Mouse (Mus musculus): ENCODE results near the gene Slc35c2.

Gene Slc35c2

DNA sequence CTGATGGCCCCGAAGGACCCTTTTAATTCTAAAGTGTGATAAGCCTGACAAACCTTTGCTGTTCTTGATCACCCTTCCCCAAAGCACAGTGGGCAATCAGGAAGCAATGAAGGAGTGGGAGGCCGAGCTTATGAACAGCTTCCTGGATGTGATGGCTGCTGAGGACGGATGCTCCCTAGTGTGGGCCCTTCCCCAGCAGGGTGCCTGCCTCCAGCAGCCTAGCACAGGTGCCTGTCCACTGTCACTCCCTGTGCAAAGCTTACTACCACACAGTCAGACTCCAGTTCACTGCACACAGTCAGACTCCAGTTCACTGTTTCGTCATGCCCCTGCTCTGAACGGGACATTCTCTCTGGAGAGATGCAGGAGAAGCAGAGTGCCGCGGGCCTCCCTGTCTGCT, 24.7 kb upstream of the Slc35c2 start:
- no peak for DNase-seq (ENCODE audit: low read depth, low spot score)

DNA sequence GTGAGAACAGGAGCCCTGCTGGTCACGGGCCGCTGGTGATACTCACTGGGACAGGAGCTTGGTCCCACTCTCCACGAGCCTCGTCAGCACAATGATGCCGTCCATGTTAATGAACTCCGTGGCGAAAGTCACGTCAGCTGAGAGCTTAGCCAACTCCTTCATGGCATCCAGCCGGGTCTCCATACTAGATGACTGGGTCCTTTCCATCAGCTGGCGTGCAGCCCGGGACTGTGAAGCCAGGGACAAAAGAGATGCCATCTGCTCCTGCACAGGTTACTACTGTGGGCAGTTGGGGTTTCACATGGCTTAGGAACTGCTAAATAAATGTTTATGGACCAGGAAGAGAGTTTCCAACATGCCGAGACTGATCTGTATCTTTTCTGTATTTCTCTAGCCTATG, 23.9 kb upstream of the Slc35c2 start:
- DNase-seq (ENCODE audit: low read depth, low spot score), result no peak

DNA sequence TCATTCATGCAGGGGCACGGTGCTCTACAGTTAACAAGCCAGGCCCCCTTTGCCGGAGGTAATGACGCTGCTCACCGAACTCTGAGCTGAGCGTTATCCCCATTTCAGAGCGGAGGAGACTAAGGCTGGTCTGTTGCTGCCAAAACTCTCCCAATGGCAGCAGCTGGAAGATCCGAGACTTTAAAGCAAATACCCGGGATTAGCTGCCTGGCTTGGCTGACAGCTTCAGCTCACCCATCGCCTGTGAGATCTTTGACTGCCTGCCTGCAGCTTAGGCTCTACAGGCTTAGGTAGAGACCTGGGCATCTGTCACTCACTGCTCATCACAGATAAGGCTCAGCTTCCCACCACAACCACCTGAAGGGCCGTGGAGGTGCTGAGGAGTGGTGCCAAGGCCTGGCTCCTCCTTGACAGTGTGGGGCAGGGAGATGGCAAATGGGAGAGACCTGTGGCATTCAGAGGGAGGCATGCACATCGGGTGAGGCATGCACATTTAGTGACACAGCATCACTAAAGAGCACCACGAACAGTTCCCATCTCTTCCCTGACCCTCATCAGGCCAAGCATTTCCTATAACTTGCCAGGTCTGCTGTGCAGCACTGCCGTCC, 23.3 kb upstream of the Slc35c2 start:
- no peak for DNase-seq (ENCODE audit: low read depth, low spot score)

DNA sequence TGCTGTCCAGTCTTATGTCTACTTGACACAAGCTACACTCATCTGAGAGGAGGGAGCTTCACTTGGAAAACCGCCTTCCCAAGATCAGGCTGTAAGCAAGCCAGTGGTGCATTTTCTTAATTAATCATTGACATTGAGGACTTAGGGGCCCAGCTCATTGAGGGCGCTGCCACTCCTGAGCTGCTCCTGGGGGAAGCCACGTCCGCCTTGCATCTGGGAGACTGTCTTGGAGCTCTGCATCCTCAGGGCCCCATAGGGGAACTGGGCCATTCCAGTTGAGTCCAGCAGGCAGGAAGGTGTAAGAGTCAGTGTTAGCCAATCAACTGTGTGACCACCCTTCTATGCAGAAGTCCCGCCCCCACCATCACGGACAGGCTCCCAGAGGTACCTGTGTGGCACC, 20.1 kb upstream of the Slc35c2 start:
- DNase-seq (ENCODE audit: low read depth, low spot score), result no peak

DNA sequence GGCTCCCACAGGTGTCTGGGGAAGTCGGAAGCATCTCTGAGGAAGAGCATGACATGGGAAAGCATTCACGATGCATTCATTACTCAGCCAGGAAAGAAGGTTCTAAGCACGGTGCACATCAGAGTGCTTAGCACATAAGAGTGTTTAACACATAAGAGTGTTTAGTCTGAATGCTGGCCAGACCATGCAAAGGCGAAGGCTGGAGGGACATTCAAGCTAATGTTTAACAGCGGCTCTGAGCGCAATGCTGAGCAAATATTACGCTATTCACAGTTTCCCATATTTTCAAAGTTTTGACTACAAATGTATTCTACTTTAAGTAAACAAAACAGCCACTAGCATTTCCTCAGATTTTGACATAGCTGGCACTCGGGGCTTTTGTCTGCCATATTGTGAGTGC, 17.8 kb upstream of the Slc35c2 start:
- DNase-seq (ENCODE audit: low read depth, low spot score), result no peak

DNA sequence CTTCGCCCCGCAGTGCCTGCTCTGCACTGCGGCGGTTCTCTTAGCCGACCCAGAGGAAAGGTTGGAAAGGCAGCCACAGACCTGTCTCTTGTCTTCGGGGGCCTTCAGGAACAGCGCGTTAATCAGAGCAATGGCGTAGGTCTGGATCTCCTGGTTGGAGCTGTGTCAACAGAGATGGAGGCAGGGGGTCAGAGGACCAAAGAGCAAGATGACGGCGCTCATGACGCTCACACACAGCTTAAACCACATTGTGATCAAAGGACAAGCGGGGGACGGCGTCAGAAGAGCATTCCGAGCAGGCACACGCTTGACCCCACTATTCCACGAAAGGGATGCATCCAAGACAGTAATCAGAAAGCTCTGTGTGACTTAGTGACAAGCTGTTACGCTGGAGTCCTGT, 17.1 kb upstream of the Slc35c2 start:
- DNase-seq (ENCODE audit: low read depth, low spot score), result no peak

DNA sequence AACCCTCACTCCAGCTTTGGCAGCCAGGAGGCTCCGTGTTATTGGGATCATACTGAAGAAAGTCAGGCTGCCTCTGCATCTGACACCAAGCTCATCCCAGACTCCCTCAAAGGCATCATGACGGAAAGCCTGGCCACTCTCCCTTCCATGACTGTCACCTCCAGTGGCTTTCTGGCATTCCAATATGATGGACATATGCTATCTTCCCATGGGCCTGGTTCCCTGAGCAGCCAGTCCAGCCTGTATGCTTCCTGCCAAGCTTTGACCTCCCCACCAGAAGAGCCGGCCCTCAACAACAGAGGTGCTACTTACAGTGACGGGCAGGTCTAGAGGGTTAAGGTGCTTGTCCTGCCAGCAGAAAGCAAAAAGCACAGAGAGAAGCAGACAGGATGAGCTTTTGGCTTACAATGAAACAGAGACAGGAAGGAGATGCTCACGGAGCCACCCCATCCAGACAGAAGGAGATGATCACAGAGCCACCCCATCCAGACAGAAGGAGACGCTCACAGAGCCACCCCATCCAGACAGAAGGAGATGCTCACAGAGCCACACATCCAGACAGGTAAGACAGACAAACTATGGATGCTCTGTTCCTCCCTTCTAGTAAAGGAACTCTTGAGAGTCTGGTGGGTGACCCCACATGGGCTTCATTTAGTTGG, 15.8 kb upstream of the Slc35c2 start:
- DNase-seq (ENCODE audit: low read depth, low spot score), result no peak

DNA sequence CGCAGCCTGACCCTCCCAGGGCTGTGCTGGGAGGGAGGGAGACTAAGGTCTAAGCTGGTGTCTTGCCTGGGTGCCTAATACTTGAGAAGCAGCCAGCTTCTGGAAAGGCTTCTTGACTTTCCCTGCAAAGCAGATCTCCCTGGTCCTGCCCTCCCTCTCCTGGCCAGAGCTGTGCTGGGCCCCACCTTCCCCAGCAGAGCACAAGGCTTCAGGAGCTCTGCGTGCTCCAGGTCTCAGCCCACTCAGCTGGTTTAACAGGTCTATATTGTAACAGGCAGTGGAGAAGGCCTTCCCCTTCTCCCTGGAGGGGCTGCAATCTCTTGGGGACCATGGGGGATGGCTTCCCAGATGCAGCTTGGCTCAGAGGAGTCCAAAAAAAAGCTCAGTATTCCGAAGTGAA, 13.7 kb upstream of the Slc35c2 start:
- no peak for DNase-seq (ENCODE audit: low read depth, low spot score)

DNA sequence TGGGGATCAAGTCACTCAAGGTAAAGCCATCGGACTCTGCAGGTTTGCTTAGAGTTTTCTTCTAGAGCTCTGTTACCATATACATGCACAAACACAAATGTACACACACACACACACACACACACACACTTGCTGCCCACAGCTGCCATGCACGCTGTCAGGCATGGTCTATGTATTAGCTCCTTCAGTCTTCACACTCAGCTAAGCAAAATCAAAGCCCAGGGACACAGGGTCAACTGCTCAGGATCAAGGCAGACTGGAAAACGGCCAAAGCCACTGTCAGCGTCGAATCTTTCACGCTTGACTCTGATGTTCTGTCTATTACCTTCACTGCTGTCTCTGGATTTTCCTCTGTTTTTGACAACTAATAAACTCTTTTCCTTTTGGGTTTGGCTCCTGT, 13.2 kb upstream of the Slc35c2 start:
- DNase-seq (ENCODE audit: low read depth, low spot score), result no peak

DNA sequence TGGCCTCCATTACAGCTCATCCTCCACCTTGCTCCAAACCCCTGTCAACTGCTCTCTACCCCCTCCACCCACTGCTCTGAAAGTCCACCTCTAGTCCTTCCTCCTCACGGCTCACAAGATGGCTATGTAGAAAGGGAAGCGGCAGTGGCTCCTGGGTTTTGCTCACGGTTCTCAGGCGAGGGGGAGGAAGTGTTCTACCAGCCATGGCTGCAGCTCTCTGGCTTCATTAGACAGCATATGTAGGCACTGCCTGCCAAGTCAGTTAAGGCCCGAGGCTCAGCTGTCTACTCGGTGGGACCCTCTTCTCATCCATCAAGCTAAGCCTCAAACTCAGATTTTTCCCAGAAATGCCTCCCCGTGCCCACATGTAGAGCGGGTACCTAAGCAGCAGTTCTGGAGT, 12.8 kb upstream of the Slc35c2 start:
- DNase-seq (ENCODE audit: low read depth, low spot score), result no peak

DNA sequence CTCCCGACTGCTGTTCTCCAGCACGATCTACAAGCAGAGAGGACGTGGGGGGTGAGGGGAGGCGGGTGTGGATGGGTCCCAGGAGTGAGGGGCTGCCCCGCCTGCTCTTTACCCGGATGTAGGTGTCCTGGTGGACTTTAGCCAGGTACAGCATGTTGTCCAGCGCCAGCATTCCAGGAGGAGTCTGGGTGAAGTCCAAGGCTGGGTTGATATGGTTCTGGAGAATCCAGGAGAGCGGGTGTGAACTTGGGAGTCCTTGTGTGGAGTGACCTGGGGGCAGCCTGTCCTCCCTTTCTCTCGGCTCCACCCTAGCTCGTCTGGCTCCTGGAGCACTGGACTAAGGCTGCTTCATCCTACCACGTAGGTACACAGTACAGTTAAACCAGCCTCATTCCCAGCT, 9.8 kb upstream of the Slc35c2 start:
- no peak for DNase-seq (ENCODE audit: low read depth, low spot score)

DNA sequence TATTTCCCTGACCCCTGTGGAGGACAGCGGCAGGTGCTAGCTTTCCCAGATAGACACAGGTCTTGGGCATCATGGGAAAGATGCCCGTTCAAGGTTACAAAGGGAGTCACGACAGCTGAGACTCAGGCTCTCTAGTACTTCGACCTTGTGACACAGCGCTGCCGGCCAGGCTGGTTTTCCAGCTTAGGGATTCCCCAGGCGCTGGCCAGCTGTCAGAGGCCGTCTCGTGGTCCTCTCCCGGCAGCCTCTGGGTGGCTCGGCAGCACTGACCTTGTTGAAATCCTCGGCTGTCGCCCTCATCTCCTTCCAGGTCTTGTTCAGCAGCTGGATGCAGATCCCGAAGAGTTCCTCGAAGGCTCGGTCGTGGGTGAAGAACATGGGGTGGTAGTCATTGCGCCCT, 8.9 kb upstream of the Slc35c2 start:
- no peak for DNase-seq (ENCODE audit: low read depth, low spot score)

DNA sequence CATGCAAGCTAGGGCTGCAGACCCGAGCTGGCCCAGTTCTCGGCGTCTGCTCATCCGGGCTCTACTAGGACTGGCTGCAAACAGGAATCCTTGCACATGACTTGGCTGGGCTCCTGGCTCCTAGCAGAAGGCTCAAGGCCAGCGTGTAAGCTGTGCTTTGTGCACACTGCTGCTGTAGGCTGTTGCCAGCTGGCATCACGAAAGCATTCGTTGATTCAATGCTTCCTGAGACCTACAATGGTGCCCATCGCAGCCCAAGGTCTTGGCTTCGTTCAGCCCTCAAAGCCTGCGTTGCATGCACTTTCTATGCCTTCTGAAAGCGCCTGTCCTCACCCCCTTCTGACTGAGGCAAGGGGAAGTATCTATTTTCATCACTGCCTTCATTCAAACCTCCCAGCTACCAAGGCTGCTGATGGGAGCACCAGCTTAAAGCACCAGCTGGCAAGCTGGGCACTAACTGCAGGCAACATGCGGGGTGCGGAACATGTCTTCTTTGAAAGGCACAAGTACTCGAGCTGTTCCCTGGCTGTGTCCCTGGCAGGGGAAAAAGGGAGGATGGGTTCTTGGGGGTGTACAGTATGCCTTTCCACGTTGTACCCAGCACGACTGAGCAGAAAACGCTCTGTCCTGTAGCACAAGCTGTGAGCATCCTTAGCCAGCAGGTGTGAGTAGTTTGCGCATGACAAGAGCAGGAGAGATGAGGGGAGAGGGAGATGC, 804 bp upstream of the Slc35c2 start:
- no peak for DNase-seq (ENCODE audit: low read depth, low spot score)

DNA sequence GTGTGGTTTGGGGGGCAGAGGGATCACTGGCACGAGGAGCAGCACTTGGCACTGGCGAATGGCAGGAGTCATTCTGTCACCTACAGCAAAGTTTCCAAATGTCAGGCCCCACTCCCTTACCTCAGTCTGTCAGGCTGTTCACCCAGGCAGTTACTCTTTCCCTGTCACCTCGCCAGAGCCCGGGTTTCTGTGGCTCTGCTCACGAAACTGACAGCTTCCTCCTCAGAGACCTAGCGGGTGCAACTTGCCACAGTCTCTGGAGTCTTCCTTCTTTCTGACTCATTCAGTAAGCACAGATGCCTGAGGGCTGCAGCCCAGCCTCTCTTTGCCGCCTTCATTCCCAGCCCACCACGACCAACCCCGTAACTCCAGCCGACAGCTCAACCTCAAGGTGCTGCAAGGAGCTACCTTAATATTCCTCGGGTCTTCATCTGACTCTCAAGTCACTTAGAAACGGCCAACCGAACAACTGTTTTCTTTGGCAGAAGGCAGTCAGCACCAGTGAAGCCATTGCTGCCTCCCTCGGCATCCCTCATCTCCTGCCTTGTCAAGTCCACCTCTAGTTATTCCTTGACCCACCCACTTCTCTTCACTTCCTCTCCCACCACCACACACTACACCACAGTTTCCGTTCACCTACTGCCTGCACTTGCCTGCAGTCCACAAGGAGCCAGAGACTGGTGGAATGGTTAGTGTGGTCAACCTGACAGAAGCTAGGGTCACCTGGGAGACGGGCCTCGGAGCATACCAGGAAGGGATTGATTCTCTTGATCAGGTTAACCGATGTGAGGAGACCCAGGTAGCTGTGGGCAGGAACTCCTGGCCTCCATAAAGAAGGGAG, 1.1 kb downstream of the Slc35c2 start:
- DNase-seq (ENCODE audit: low read depth, low spot score), result no peak

DNA sequence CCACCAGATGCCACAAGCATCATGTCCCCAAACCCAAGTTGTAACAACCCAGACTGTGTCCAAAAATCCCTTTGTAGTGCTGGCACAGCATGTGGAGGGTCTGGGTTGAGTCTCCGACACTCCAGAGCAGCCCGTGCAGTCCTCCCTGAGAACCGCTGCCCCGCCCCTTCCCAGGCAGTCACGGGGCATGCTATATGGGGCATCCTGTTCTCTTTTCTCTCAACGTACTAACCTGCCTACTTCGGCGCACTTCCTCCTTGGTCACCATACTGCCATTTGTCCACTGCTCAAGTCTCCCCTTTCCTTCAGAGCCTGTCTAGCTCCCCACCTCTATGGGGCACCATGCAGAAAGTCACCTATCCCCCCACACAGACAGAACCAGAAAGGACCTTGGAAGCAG, 2.0 kb downstream of the Slc35c2 start:
- DNase-seq (ENCODE audit: low read depth, low spot score), result no peak

DNA sequence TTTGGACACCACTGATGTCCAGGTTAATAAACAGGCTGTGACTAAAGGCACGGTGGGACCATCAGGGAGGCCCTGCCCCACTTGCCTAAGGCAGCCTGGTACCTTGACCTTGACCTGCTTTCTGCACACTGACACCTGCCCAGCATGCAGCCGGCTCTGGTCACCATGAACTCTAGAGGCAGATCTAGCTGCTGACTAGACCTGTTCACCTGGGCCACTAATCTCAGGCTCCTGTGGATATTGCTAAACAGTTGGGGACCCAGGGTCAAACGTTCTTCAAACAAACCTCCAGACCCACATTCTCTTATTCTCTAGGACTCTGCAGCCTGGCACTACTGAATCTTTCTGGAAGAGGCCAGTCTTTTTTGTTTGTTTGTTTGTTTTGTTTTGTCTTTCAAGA, 2.6 kb downstream of the Slc35c2 start:
- no peak for DNase-seq (ENCODE audit: low read depth, low spot score)

DNA sequence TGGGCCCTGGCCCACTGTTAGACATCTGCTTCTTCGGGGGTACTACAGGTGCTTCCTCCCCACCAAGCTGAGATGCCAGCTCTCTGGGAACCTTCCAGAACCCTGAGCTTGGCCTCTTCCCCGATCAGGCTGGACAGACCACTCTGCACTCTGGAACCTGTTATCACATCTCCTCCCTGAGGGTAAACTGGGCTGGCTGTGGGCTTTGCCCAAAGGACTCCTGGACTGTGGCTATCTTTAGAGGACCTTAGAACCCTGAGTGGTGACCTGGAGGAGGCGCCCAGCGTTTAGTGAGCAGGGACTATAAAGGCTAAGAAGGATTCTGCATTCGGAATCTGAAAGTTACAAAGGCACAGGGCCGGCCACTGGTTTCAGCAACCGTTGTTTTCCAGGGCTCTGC, 3.3 kb downstream of the Slc35c2 start:
- no peak for DNase-seq (ENCODE audit: low read depth, low spot score)

DNA sequence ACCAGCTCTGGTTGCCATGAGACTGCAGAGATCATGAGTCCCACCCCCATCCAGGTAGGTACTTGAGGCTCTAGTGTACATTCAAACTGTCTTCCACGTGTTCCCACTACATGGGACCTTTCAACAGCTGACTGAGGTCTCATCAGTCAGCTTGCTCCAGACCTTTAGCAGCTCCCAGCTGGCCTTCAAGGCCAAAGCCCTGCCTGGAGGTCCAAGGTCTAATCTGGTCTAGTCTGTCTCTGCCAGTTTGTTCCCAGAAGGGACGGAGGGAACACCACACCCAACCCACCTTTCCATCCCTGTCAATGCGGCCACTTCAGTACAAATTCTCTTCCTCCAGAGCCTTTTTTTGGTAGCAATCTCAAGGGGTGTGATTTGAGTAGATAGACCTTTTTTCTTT, 4.0 kb downstream of the Slc35c2 start:
- no peak for DNase-seq (ENCODE audit: low read depth, low spot score)

DNA sequence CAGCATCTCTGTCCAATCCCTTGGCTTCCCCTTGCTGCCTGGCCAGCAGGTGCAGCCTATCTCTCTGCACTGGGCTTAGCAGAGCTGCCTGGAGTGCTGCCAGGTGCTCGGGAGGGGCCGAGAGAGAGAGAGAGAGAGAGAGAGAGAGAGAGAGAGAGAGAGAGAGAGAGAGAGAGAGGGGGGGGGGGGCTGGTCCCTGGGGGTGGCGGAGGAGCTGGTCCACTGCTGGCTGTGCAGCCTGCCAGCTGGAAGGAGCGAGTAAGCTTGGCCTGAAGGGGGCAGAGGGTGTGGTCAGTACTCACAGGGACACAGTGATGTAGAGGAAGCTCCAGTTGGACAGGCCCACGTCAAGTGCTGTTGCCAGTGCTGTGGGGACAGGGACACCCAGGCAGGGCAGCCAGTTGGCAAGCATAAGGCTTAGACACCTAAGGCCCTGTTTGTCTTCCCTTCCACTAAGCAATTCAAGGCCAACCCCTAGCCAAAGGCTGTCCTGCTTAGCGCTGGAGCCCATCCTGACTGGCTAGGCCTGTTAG, 5.8 kb downstream of the Slc35c2 start:
- DNase-seq (ENCODE audit: low read depth, low spot score), result no peak

DNA sequence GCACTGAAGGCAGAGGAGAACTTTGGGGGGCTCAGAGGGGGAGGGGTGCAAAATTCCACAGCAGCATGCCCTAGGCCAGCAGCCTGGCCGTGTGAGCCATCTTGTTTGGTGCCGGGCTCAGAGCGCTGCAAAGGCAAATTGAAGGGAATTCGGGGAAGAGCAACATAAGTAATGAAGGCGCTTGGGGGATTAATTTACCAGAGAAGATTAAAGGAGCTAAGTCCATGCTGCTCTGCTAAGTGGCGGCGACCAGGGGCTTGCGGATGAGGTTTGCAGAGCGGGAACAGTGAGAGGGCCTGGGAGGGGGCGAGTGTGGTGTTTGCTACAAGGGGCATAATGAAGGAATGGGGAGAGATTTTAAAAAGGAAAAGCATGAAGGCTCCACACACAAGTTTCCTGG, 8.3 kb downstream of the Slc35c2 start:
- DNase-seq (ENCODE audit: low read depth, low spot score), result no peak

DNA sequence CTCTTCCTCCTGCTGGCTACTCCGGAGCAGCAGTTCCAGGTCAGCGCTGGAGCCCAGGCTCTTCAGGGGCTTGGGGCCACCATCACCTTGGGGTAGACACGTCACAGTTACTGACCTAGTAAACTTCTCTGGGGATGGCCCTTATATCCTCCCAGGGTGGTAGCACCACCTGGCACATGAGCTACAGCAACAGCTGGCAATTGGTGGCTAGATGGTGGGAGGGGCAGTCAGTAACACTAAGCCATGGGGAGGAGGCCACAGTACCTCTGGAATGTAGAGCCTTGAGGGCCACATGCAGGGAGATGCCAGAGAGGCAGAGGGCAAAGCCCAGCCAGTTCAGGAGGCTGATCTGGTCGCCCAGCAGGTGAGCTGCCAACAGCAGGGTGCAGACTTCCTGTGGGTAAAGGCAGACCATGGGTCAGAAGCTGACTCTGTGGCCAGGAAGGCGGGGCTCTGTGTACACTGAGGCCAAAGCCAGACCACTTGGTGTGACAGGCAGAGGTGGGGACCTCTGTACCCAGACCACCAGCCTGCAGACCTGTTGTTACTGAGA, 10.4 kb downstream of the Slc35c2 start:
- no peak for DNase-seq (ENCODE audit: low read depth, low spot score)

DNA sequence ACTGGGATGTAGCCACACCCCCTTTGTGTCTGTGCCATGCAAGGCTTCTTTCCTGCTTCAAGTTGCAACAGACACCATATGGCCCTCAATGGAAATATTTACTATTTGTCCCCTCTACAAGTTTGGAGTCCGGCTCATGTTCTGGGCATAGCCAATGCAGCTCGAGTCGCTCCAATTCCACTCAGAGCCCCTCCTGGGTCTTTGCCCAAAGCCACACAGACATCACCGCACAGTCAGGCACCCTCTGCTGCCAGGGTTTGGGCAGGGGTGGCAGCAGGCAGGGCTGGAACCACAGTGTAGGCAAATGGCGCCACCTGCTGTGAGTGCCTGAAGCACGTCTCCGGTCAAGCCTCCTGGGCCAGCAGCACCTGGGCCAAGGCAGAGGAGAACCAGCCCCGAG, 11.8 kb downstream of the Slc35c2 start:
- peak; percentile 31 for DNase-seq (ENCODE audit: low read depth, low spot score)
